Mouse (Mus musculus): ENCODE results near the gene Hapln2. TPM values are rescaled to one million over a fixed set of nuclear protein-coding genes. Genes with fewer than 3 reads are reported as not detected.

The Hapln2 gene
- total RNA-seq, 2 experiments from 2014 or later: not detected

- no peak for ATAC-seq (replicated peaks; ENCODE audit: poor library complexity)
Observed at GRCm38 (mm10) chr3:87981894-87982835, 45.2 kb downstream of the Hapln2 start.

GRCm38 (mm10) chr3:87981214-87981760 is 46.1 kb downstream of the Hapln2 start:
- ATAC-seq (replicated peaks; ENCODE audit: poor library complexity): no peak

GRCm38 (mm10) chr3:87980728-87981127 is 46.7 kb downstream of the Hapln2 start:
- no peak for ATAC-seq (replicated peaks; ENCODE audit: poor library complexity)

GRCm38 (mm10) chr3:87980085-87980484 is 47.3 kb downstream of the Hapln2 start:
- ATAC-seq (replicated peaks; ENCODE audit: poor library complexity): no peak

- no peak for ATAC-seq (replicated peaks; ENCODE audit: poor library complexity)
Observed at GRCm38 (mm10) chr3:87979493-87979892, 47.9 kb downstream of the Hapln2 start.

- ATAC-seq (replicated peaks; ENCODE audit: poor library complexity): no peak
Observed at GRCm38 (mm10) chr3:87974381-87974987, 52.9 kb downstream of the Hapln2 start.

GRCm38 (mm10) chr3:87973593-87974380 is 53.6 kb downstream of the Hapln2 start:
- ATAC-seq (replicated peaks; ENCODE audit: poor library complexity): no peak

GRCm38 (mm10) chr3:87972776-87973175 is 54.6 kb downstream of the Hapln2 start:
- ATAC-seq (replicated peaks; ENCODE audit: poor library complexity): no peak

- ATAC-seq (replicated peaks; ENCODE audit: poor library complexity): no peak
Observed at GRCm38 (mm10) chr3:87972203-87972664, 55.1 kb downstream of the Hapln2 start.

Other genes with a start within 250 kb of the Hapln2 start
- not detected in 2 replicates for gene Ntrk1, start 232.4 kb downstream of the Hapln2 start, total RNA-seq (2015)
- gene Ntrk1, start 232.4 kb downstream of the Hapln2 start, total RNA-seq (2017): not detected in 2 replicates
- gene Insrr, start 230.6 kb downstream of the Hapln2 start, total RNA-seq (2015): 0.05 TPM in 1 of 2 replicates, not detected in the other
- gene Insrr, start 230.6 kb downstream of the Hapln2 start, total RNA-seq (2017): not detected in 2 replicates
- gene Pear1, start 203.3 kb downstream of the Hapln2 start, total RNA-seq (2015): 3.4 and 4.3 TPM in 2 replicates
- 0.46 and 3.4 TPM in 2 replicates for gene Pear1, start 203.3 kb downstream of the Hapln2 start, total RNA-seq (2017)
- 0.12 TPM in 1 of 2 replicates, not detected in the other for gene Sh2d2a, start 180.8 kb downstream of the Hapln2 start, total RNA-seq (2015)
- not detected in 2 replicates for gene Sh2d2a, start 180.8 kb downstream of the Hapln2 start, total RNA-seq (2017)
- 24.5 and 25.6 TPM in 2 replicates for gene Prcc, start 142.0 kb downstream of the Hapln2 start, total RNA-seq (2015)
- 28.9 and 31.3 TPM in 2 replicates for gene Prcc, start 142.0 kb downstream of the Hapln2 start, total RNA-seq (2017)
- gene Hdgf, start 121.3 kb downstream of the Hapln2 start, total RNA-seq (2015): 281 and 308 TPM in 2 replicates
- gene Hdgf, start 121.3 kb downstream of the Hapln2 start, total RNA-seq (2017): 348 and 456 TPM in 2 replicates
- gene Mrpl24, start 108.1 kb downstream of the Hapln2 start, total RNA-seq (2015): 157 and 195 TPM in 2 replicates
- 119 and 137 TPM in 2 replicates for gene Mrpl24, start 108.1 kb downstream of the Hapln2 start, total RNA-seq (2017)
- gene Isg20l2, start 97.3 kb downstream of the Hapln2 start, total RNA-seq (2015): 45.2 and 51.0 TPM in 2 replicates
- gene Isg20l2, start 97.3 kb downstream of the Hapln2 start, total RNA-seq (2017): 41.1 and 51.0 TPM in 2 replicates
- 10.3 and 11.1 TPM in 2 replicates for gene Rrnad1, start 96.9 kb downstream of the Hapln2 start, total RNA-seq (2015)
- gene Rrnad1, start 96.9 kb downstream of the Hapln2 start, total RNA-seq (2017): 13.2 and 16.2 TPM in 2 replicates
- not detected in 2 replicates for gene Crabp2, start 78.9 kb downstream of the Hapln2 start, total RNA-seq (2015)
- gene Crabp2, start 78.9 kb downstream of the Hapln2 start, total RNA-seq (2017): not detected in 2 replicates
- gene Nes, start 56.5 kb downstream of the Hapln2 start, total RNA-seq (2015): 0.02 TPM in 1 of 2 replicates, not detected in the other
- 0.20 TPM in 1 of 2 replicates, not detected in the other for gene Nes, start 56.5 kb downstream of the Hapln2 start, total RNA-seq (2017)
- gene Bcan, start 27.4 kb downstream of the Hapln2 start, total RNA-seq (2015): not detected in 2 replicates
- not detected in 2 replicates for gene Bcan, start 27.4 kb downstream of the Hapln2 start, total RNA-seq (2017)
- gene Gpatch4, start 15.5 kb upstream of the Hapln2 start, total RNA-seq (2015): 34.2 and 38.7 TPM in 2 replicates
- 49.2 and 51.8 TPM in 2 replicates for gene Gpatch4, start 15.5 kb upstream of the Hapln2 start, total RNA-seq (2017)
- gene Naxe, start 30.9 kb upstream of the Hapln2 start, total RNA-seq (2015): 44.2 and 67.8 TPM in 2 replicates
- gene Naxe, start 30.9 kb upstream of the Hapln2 start, total RNA-seq (2017): 39.6 and 41.4 TPM in 2 replicates
- gene Ttc24, start 50.7 kb upstream of the Hapln2 start, total RNA-seq (2015): not detected in 2 replicates
- gene Ttc24, start 50.7 kb upstream of the Hapln2 start, total RNA-seq (2017): not detected in 2 replicates
- 14.1 and 14.2 TPM in 2 replicates for gene Iqgap3, start 54.4 kb upstream of the Hapln2 start, total RNA-seq (2015)
- 21.4 and 22.0 TPM in 2 replicates for gene Iqgap3, start 54.4 kb upstream of the Hapln2 start, total RNA-seq (2017)
- gene Mef2d, start 114.8 kb upstream of the Hapln2 start, total RNA-seq (2015): 82.5 and 95.7 TPM in 2 replicates
- 49.6 and 52.8 TPM in 2 replicates for gene Mef2d, start 114.8 kb upstream of the Hapln2 start, total RNA-seq (2017)
- not detected in 2 replicates for gene Rhbg, start 227.1 kb upstream of the Hapln2 start, total RNA-seq (2015)
- gene Rhbg, start 227.1 kb upstream of the Hapln2 start, total RNA-seq (2017): 0.14 TPM in 1 of 2 replicates, not detected in the other